Mouse (Mus musculus): ENCODE measurements at regions not wholly inside any gene's neighbourhood (a gene's known extent, or its start where the extent isn't known, plus 50 kb on each side); places are given as distances from the start of the nearest gene placed in this dataset.

DNA sequence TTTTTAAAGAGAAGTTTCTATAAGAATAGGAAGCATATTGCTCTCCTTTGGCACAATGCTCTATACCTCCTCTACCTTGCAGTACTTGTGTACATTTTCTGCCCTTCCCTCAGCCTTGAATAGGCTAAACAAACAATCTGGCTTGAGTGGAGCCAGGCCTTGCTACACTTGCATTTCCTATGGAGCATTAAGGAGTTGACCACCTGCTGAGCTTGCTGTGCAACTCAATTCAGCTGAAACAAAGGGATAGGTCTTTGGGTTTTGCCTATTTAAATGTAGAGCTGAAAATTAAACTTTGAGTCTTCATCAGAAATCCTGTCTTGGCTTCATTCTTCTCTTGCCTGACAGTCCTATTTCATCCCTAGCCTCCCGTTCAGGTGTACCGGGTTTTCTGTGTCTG lies 124.0 kb downstream of the Cox7c start:
- no peak overlapping the region for H3K9ac ChIP-seq (ENCODE audit: control insufficient read depth, low read depth, low read length, poor library complexity, severe bottlenecking)
- H3K9me3 ChIP-seq (replicated peaks; ENCODE audit: insufficient read depth, low read length) = no peaks in the 10 kb centered on the region
- no peaks in the 10 kb centered on the region for H3K36me3 ChIP-seq (ENCODE audit: control insufficient read depth in 1 of 2, insufficient read depth in 2 of 2, low read length in 2 of 2)
- H3K79me2 ChIP-seq (ENCODE audit: control insufficient read depth, insufficient read depth, low read length, poor library complexity) = no peaks in the 10 kb centered on the region
- H3K4me1 ChIP-seq (ENCODE audit: control insufficient read depth in 1 of 2, insufficient read depth in 2 of 2, low read length in 2 of 2) = no peaks in the 10 kb centered on the region
- H3K4me3 ChIP-seq (ENCODE audit: control insufficient read depth in 1 of 2, insufficient read depth in 1 of 2, low read depth in 2 of 2, low read length in 2 of 2) = no peak overlapping the region
- no peak for DNase-seq (ENCODE audit: low read depth, low spot score)
- no peaks in the 10 kb centered on the region for H3K27me3 ChIP-seq (ENCODE audit: control insufficient read depth in 1 of 2, insufficient read depth in 2 of 2, low read length in 2 of 2)
- no peak overlapping the region for H3K27ac ChIP-seq (ENCODE audit: control insufficient read depth, low read depth, low read length)
- no peak for TF ChIP-seq ETS1 (IDR thresholded peaks at IDR 0.05; ENCODE audit: low read depth, low read length)
- TF ChIP-seq GABPA (IDR thresholded peaks at IDR 0.05; ENCODE audit: low read depth, low read length) = no peak
- no peak for TF ChIP-seq MAFK (IDR thresholded peaks at IDR 0.05; ENCODE audit: borderline replicate concordance, low read depth, low read length)
- TF ChIP-seq USF1 (IDR thresholded peaks at IDR 0.05; ENCODE audit: low read depth, low read length) = no peak
- no peak for TF ChIP-seq TCF12 (IDR thresholded peaks at IDR 0.05; ENCODE audit: low read depth, low read length)
- TF ChIP-seq USF2 (IDR thresholded peaks at IDR 0.05; ENCODE audit: borderline replicate concordance in 1 of 2, insufficient read depth in 1 of 2, low read depth in 1 of 2, low read length in 2 of 2) = no peak
- no peak for TF ChIP-seq KAT2A (conservative IDR thresholded peaks at IDR 0.05; ENCODE audit: low read depth, low read length)
- TF ChIP-seq JUND (IDR thresholded peaks at IDR 0.05; ENCODE audit: low read depth, low read length) = no peak
- TF ChIP-seq SIN3A (IDR thresholded peaks at IDR 0.05; ENCODE audit: low read length) = no peak
- no peak for TF ChIP-seq GATA1 (IDR thresholded peaks at IDR 0.05; ENCODE audit: low read depth, low read length)
- no peak for TF ChIP-seq POLR2AphosphoS2 (IDR thresholded peaks at IDR 0.05; ENCODE audit: low read length)
- no peak for TF ChIP-seq EP300 (IDR thresholded peaks at IDR 0.05; ENCODE audit: low read depth in 1 of 2, low read length in 2 of 2)
- no peak for TF ChIP-seq POLR2AphosphoS5 (IDR thresholded peaks at IDR 0.05; ENCODE audit: borderline replicate concordance, low read depth, low read length)
- no peak for TF ChIP-seq HCFC1 (IDR thresholded peaks at IDR 0.05; ENCODE audit: low read depth, low read length)
- TF ChIP-seq NRF1 (IDR thresholded peaks at IDR 0.05; ENCODE audit: insufficient read depth, low read depth, low read length, poor library complexity, severe bottlenecking) = no peak
- no peak for TF ChIP-seq MXI1 (IDR thresholded peaks at IDR 0.05; ENCODE audit: low read depth, low read length)
- TF ChIP-seq MAZ (IDR thresholded peaks at IDR 0.05; ENCODE audit: low read depth, low read length) = no peak
- no peak for TF ChIP-seq RCOR1 (IDR thresholded peaks at IDR 0.05; ENCODE audit: low read depth, low read length)

DNA sequence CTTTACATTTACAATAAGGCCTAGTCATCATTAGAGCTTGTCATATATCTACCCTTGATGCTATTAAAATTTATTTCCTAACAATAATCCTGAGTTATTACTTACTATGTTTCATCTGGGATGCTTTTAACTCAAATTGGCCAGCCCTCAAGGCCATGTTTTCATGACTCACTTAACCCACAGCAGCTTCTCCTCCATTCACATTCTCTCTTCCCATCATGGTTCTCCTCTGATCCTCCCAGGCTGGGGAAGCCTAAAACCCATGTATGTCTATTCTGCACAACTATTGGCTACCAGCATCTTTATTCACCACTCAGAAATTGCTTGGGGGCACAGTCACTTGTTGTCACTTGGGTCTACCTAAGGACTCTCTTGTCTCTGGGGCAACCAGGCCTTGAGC lies 144.9 kb downstream of the Cox7c start:
- no peak for DNase-seq (ENCODE audit: low read depth, low spot score)
- TF ChIP-seq UBTF (IDR thresholded peaks at IDR 0.05; ENCODE audit: borderline replicate concordance, insufficient read depth, low read depth, low read length) (no peak), TBP (IDR thresholded peaks at IDR 0.05; ENCODE audit: low read depth, low read length) (no peak), MXI1 (IDR thresholded peaks at IDR 0.05; ENCODE audit: low read depth, low read length) (no peak), CHD1 (IDR thresholded peaks at IDR 0.05; ENCODE audit: low read depth, low read length) (no peak), POLR2AphosphoS2 (IDR thresholded peaks at IDR 0.05; ENCODE audit: low read length) (no peak), POLR2A (IDR thresholded peaks at IDR 0.05; ENCODE audit: control insufficient read depth in 1 of 2, insufficient read depth in 1 of 2, low read depth in 1 of 2, low read length in 2 of 2, poor library complexity in 1 of 2) (no peak), NRF1 (IDR thresholded peaks at IDR 0.05; ENCODE audit: insufficient read depth, low read depth, low read length, poor library complexity, severe bottlenecking) (no peak), POLR2AphosphoS5 (IDR thresholded peaks at IDR 0.05; ENCODE audit: borderline replicate concordance, low read depth, low read length) (no peak), TCF12 (IDR thresholded peaks at IDR 0.05; ENCODE audit: low read depth, low read length) (no peak), EP300 (IDR thresholded peaks at IDR 0.05; ENCODE audit: low read depth in 1 of 2, low read length in 2 of 2) (no peak), KAT2A (conservative IDR thresholded peaks at IDR 0.05; ENCODE audit: low read depth, low read length) (no peak), ZC3H11A (IDR thresholded peaks at IDR 0.05; ENCODE audit: low read depth, low read length) (no peak), HCFC1 (IDR thresholded peaks at IDR 0.05; ENCODE audit: low read depth, low read length) (no peak), CHD2 (IDR thresholded peaks at IDR 0.05; ENCODE audit: low read length) (no peak), ZMIZ1 (IDR thresholded peaks at IDR 0.05; ENCODE audit: low read depth, low read length) (no peak), ELF1 (IDR thresholded peaks at IDR 0.05; ENCODE audit: low read depth, low read length) (no peak), RAD21 (IDR thresholded peaks at IDR 0.05; ENCODE audit: low read depth, low read length) (no peak), NELFE (IDR thresholded peaks at IDR 0.05; ENCODE audit: low read depth, low read length) (no peak), TAL1 (IDR thresholded peaks at IDR 0.05; ENCODE audit: low read length) (no peak)
- no peaks in the 10 kb centered on the region for H3K27me3 ChIP-seq (ENCODE audit: control insufficient read depth in 1 of 2, insufficient read depth in 2 of 2, low read length in 2 of 2)

More for the DNA sequence above, 144.9 kb downstream of the Cox7c start:
- H3K4me3 ChIP-seq (ENCODE audit: control insufficient read depth in 1 of 2, insufficient read depth in 1 of 2, low read depth in 2 of 2, low read length in 2 of 2) = no peak overlapping the region
- H3K36me3 ChIP-seq (ENCODE audit: control insufficient read depth in 1 of 2, insufficient read depth in 2 of 2, low read length in 2 of 2) = no peaks in the 10 kb centered on the region
- H3K9me3 ChIP-seq (replicated peaks; ENCODE audit: insufficient read depth, low read length) = no peaks in the 10 kb centered on the region
- no peak overlapping the region for H3K9ac ChIP-seq (ENCODE audit: control insufficient read depth, low read depth, low read length, poor library complexity, severe bottlenecking)
- no peak overlapping the region for H3K27ac ChIP-seq (ENCODE audit: control insufficient read depth, low read depth, low read length)
- H3K4me1 ChIP-seq (ENCODE audit: control insufficient read depth in 1 of 2, insufficient read depth in 2 of 2, low read length in 2 of 2) = no peaks in the 10 kb centered on the region
- H3K79me2 ChIP-seq (ENCODE audit: control insufficient read depth, insufficient read depth, low read length, poor library complexity) = no peaks in the 10 kb centered on the region

Data from MEL (cell line).